Mouse (Mus musculus) hindbrain, embryonic 10.5 days (tissue): ENCODE results near the gene L3mbtl2. TPM values are rescaled to one million over a fixed set of nuclear protein-coding genes. Genes with fewer than 3 reads are reported as not detected.
A peak's percentile ranks its signal among the peaks of the same experiment; 100 is the strongest.
"Not testable (repeated sequence)": the region's sequence is repeated elsewhere in the genome, so short reads cannot be mapped to it uniquely, and the experiment has no call there.

Experiments
- DNase-seq: peaks from one replicate; pipeline ENCODE4 v3.0.0-alpha.2; 2017; ENCODE audit warnings: low spot score
- H3K27ac ChIP-seq: fragments of 300-500 bp; sonication (generic); 2 replicates; pipeline ENCODE4 v1.5.1; 2016; ENCODE audit warnings: mild to moderate bottlenecking, moderate library complexity
- H3K27me3 ChIP-seq: fragments of 300-500 bp; sonication (generic); 2 replicates; pipeline ENCODE4 v1.6.1; 2016; ENCODE audit warnings: mild to moderate bottlenecking; ENCODE audit not compliant: poor library complexity, insufficient read depth, severe bottlenecking
- H3K36me3 ChIP-seq: fragments of 300-500 bp; sonication (generic); 2 replicates; pipeline ENCODE4 v1.6.1; 2016; ENCODE audit warnings: mild to moderate bottlenecking, moderate library complexity
- H3K4me1 ChIP-seq: fragments of 300-500 bp; sonication (generic); replicated peaks from 2 replicates; pipeline ENCODE4 v1.6.1; 2016; ENCODE audit warnings: mild to moderate bottlenecking
- H3K4me3 ChIP-seq: fragments of 300-500 bp; sonication (generic); 2 replicates; pipeline ENCODE4 v1.5.1; 2016; ENCODE audit warnings: mild to moderate bottlenecking, moderate library complexity
- H3K9me3 ChIP-seq: fragments of 300-500 bp; sonication (generic); 2 replicates; pipeline ENCODE4 v1.6.1; 2016; ENCODE audit warnings: mild to moderate bottlenecking, moderate library complexity
- WGBS: fragments of 180-500 bp; shearing (Covaris S2); methylation state at CpG from one replicate; pipeline ENCODE4 v1.1.7; 2016; 5-methylcytosine and 5-hydroxymethylcytosine counted together
- polyA plus RNA-seq: library from polyadenylated mRNA; unstranded; fragments of >200 nt; fragmentation: Nextera tagmentation; extraction: Ambion mirVana; gene quantifications from 2 replicates; pipeline ENCODE4 v1.2.1, GENCODE M21; 2016

L3mbtl2 gene
- polyA plus RNA-seq, 1 experiment from 2014 or later: 41.9 TPM

DNA sequence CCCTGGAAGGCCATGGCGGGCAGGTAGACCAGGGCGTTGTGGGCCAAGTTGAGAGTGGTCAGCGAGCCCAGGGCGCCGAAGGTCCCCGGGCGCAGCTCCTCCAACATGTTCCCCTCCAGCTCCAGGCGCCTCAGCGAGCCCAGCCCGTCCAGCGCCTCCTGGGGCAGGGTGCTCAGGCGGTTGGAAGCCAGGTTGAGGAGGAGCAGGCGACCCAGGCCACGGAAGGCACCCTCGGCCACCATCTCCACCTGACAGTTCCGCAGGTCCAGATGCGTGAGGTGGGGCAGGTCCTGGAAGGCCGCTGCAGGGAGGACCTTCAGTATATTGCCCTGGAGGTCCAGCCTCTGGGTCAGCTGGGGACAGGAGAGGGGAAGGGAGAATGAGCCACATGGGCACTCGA lies 31.2 kb downstream of the L3mbtl2 start:
- Histone ChIP-seq H3K36me3 (no peaks in the 10 kb centered on the region), H3K9me3 (0 out of 2 replicates have a peak, but pooled peaks cover 3% of the 10 kb centered on the region), H3K4me3 (peak overlapping the region; percentile 72), H3K27me3 (peaks cover 63% of the 10 kb centered on the region), H3K27ac (peak overlapping the region; percentile 88; the same call in 1 of the 2 replicates), H3K4me1 (peaks cover 30% of the 10 kb centered on the region)
- DNase-seq: no peak
- WGBS: 28% methylated on average over 19 of the region's 19 CpGs

DNA sequence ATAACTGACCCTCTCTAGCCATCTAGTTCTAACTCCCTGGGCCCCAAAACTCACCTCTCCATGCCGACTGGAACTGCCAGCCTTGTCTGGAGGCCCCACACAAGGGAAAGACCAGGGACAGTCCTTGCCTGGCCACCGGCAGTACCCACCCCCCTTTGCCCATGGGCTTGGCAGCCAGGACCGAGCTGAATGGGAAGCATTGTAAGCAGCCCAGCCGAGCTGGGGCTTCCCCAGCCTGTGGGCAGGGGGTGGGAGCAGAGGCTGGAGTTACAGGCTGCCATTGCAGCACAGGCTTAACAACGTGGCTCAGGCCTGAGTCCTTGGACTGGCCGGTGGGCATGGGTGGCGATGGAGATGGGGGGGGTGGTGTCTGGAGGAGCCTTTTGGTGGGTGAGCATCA lies 33.5 kb downstream of the L3mbtl2 start, which contains the start of gene Chadl:
TSS of gene Chadl (minus strand) at position 113 of the 400 bp plus-strand sequence.
- Histone ChIP-seq H3K27ac (peak within 1 kb of the TSS; percentile 50; the same call in 1 of the 2 replicates), H3K4me3 (0 out of 2 replicates have a peak within 1 kb of the TSS, but pooled peaks have one; percentile 16), H3K4me1 (peaks cover 30% of the 10 kb centered on the region), H3K36me3 (peaks cover 6% of the 10 kb centered on the region), H3K9me3 (0 out of 2 replicates have a peak, but pooled peaks cover 3% of the 10 kb centered on the region), H3K27me3 (peaks cover 54% of the 10 kb centered on the region)
- WGBS: 61% methylated on average over 7 of the region's 7 CpGs
- DNase-seq: no peak

DNA sequence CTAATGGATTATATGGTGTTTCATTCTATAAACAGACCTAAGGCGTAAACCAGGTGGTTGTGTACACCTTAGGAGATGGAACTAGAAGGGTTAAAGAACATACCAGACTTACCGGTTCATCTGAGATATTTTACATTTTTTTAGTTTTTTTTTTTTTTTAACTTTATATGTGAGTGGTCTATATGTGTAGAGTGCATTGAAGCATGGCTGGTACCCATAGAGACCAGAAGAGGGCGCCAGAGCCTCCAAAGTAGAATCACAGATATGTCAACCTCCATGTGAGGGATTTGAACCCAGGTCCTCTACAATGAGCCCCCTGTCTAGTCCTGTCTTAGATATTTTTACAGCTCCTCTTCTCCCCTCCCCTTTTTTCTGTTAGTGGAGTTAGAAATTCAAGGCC lies 34.2 kb downstream of the L3mbtl2 start:
- 52% methylated on average over 3 of the region's 3 CpGs for WGBS
- Histone ChIP-seq H3K9me3 (0 out of 2 replicates have a peak, but pooled peaks cover 3% of the 10 kb centered on the region), H3K36me3 (peaks cover 13% of the 10 kb centered on the region), H3K27me3 (peaks cover 47% of the 10 kb centered on the region), H3K27ac (no peak overlapping the region), H3K4me3 (no peak overlapping the region), H3K4me1 (peaks cover 28% of the 10 kb centered on the region)
- no peak for DNase-seq

DNA sequence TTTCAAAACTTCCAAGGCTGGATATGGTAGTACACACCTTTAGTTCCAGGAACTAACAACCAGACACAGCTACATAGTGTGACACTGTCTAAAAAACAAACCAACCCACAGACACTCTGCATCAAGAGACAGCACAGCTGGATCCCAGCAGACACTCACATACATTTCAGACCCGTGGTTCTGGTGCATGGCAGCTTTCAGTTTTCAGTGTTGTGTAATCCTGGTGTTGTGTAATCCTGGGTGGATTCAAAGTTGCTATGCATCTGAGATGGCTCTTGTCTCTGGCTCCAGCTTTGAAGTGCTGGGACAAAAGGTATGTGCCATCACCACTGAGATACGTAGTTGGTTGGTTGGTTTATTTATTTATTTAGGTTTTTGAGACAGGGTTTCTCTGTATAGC lies 34.8 kb downstream of the L3mbtl2 start:
- H3K9me3 ChIP-seq: 0 out of 2 replicates have a peak, but pooled peaks cover 3% of the 10 kb centered on the region
- peaks cover 40% of the 10 kb centered on the region for H3K27me3 ChIP-seq
- peaks cover 21% of the 10 kb centered on the region for H3K4me1 ChIP-seq
- no peak overlapping the region for H3K27ac ChIP-seq
- 76% methylated on average over 2 of the region's 2 CpGs for WGBS
- peaks cover 19% of the 10 kb centered on the region for H3K36me3 ChIP-seq
- DNase-seq: no peak
- no peak overlapping the region for H3K4me3 ChIP-seq

DNA sequence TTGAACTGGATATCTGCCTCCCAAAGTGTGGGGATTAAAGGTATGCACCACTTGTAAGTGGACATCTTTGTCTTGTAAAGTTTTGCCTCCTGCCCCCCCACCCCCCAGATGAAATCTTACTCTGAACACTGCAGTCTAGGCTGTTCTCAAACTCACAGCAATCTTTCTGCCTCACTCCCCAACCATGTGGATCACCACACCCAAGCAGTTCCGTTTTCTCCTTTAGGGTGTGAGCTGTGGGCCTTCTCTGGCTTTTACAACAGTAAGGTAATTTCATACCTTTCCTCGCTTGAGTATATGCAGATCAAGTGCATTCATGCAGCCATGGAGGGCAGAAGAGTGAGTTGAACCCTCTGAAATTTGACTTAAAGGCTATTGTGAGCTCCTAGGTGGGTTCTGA lies 36.5 kb downstream of the L3mbtl2 start:
- no peaks in the 10 kb centered on the region for H3K9me3 ChIP-seq
- DNase-seq: no peak
- H3K4me1 ChIP-seq: peaks cover 5% of the 10 kb centered on the region
- H3K4me3 ChIP-seq: no peak overlapping the region
- peaks cover 24% of the 10 kb centered on the region for H3K27me3 ChIP-seq
- H3K36me3 ChIP-seq: peaks cover 36% of the 10 kb centered on the region
- H3K27ac ChIP-seq: no peak overlapping the region
- WGBS: 85% methylated on average over 2 of the region's 2 CpGs

- Histone ChIP-seq H3K4me3 (no peak overlapping the region), H3K9me3 (no peaks in the 10 kb centered on the region), H3K4me1 (peaks cover 5% of the 10 kb centered on the region; the same call in 1 of the 2 replicates), H3K27ac (no peak overlapping the region), H3K27me3 (peaks cover 20% of the 10 kb centered on the region), H3K36me3 (peaks cover 40% of the 10 kb centered on the region)
- no peak for DNase-seq
- 82% methylated on average over 8 of the region's 8 CpGs for WGBS
These were observed 36.9 kb downstream of the L3mbtl2 start for GRCm38 (mm10) chr15:81700601-81701000.

GRCm38 (mm10) chr15:81701350-81701749 lies 37.7 kb downstream of the L3mbtl2 start:
- H3K4me3 ChIP-seq, H3K27ac ChIP-seq, H3K4me1 ChIP-seq, DNase-seq, H3K9me3 ChIP-seq: not testable (repeated sequence)
- Histone ChIP-seq H3K27me3 (peaks cover 12% of the 10 kb centered on the region), H3K36me3 (peaks cover 48% of the 10 kb centered on the region)
- WGBS: 81% methylated on average over 4 of the region's 4 CpGs

GRCm38 (mm10) chr15:81702306-81703093 lies 38.8 kb downstream of the L3mbtl2 start:
- WGBS: 89% methylated on average over 13 of the region's 13 CpGs
- Histone ChIP-seq H3K27ac (no peak overlapping the region), H3K36me3 (peaks cover 59% of the 10 kb centered on the region)

GRCm38 (mm10) chr15:81703094-81703489 lies 39.4 kb downstream of the L3mbtl2 start:
- H3K4me3 ChIP-seq: no peak overlapping the region
- H3K27me3 ChIP-seq: no peaks in the 10 kb centered on the region
- DNase-seq: no peak
- H3K9me3 ChIP-seq: no peaks in the 10 kb centered on the region
- WGBS: 90% methylated on average over 3 of the region's 3 CpGs
- H3K36me3 ChIP-seq: peaks cover 65% of the 10 kb centered on the region
- no peaks in the 10 kb centered on the region for H3K4me1 ChIP-seq
- no peak overlapping the region for H3K27ac ChIP-seq

More at GRCm38 (mm10) chr15:81702306-81703093, 38.8 kb downstream of the L3mbtl2 start:
- H3K27me3 ChIP-seq: peaks cover under 1% of the 10 kb centered on the region; the same call in 1 of the 2 replicates
- no peaks in the 10 kb centered on the region for H3K4me1 ChIP-seq
- no peaks in the 10 kb centered on the region for H3K9me3 ChIP-seq
- DNase-seq: no peak
- H3K4me3 ChIP-seq: no peak overlapping the region

DNA sequence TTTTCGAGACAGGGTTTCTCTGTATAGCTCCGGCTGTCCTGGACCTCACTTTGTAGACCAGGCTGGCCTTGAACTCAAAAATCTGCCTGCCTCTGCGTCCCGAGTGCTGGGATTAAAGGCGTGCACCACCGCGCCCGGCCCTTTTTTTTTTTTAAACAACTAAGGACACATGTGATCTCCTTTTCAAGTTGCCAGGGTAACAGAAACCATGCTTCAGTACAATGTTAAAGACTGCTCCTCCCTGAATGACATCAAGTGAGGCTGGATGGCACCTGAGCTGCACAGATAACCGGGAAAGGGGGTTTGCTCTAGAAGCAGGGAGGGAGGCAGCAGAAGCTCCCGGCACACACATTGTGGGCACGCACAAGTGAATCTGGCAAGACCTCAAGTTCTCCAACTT lies 45.3 kb downstream of the L3mbtl2 start:
- 92% methylated on average over 11 of the region's 11 CpGs for WGBS
- Histone ChIP-seq H3K4me3 (no peak overlapping the region), H3K27ac (no peak overlapping the region), H3K9me3 (no peaks in the 10 kb centered on the region), H3K4me1 (no peaks in the 10 kb centered on the region), H3K36me3 (peaks cover 100% of the 10 kb centered on the region), H3K27me3 (no peaks in the 10 kb centered on the region)
- no peak for DNase-seq

DNA sequence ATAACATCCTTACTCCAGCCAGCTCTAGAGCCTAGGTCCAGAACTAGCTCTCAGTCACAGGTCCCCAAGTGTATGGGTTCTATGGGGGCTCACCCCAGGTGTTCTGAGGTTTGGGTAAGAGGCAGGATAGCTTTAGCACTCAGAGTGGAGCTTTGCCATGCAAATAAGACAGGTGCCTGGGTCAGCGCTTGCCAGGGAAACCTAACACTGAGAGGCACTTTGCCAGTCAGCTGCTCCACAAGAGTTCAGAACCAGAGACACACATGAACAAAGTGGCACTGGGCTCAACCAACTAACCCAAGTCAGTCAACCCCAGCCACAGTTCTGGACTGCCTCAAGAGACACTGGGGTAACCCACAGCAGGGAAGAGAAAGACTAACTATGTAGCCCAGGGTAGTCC lies 46.0 kb downstream of the L3mbtl2 start:
- Histone ChIP-seq H3K4me1 (no peaks in the 10 kb centered on the region), H3K27ac (no peak overlapping the region), H3K36me3 (peaks cover 96% of the 10 kb centered on the region), H3K27me3 (no peaks in the 10 kb centered on the region), H3K9me3 (no peaks in the 10 kb centered on the region), H3K4me3 (no peak overlapping the region)
- WGBS: 95% methylated on average over 1 of the region's 1 CpGs
- no peak for DNase-seq

DNA sequence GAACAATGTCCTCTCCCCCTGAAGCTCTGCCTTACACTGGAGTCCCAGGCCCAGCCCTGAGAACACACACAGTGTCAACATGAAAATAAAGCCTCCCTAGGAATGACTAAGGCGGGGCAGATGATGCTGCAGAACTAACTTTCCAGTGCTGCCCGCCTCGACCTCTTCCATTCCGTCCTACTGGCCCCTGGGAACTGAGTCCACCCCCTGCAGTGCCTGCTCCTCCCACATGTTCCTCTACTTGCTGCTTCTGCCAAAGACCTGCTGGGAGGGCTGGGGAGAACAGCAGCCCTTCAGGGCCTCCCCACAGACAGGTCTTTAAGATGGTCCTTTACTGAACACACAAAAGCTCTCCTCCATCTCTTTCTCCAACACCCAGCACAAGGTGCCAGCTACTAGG lies 47.1 kb downstream of the L3mbtl2 start:
- Histone ChIP-seq H3K27me3 (no peaks in the 10 kb centered on the region), H3K27ac (no peak overlapping the region), H3K36me3 (peaks cover 95% of the 10 kb centered on the region), H3K4me3 (no peak overlapping the region), H3K4me1 (no peaks in the 10 kb centered on the region), H3K9me3 (no peaks in the 10 kb centered on the region)
- DNase-seq: no peak
- 75% methylated on average over 4 of the region's 4 CpGs for WGBS

DNA sequence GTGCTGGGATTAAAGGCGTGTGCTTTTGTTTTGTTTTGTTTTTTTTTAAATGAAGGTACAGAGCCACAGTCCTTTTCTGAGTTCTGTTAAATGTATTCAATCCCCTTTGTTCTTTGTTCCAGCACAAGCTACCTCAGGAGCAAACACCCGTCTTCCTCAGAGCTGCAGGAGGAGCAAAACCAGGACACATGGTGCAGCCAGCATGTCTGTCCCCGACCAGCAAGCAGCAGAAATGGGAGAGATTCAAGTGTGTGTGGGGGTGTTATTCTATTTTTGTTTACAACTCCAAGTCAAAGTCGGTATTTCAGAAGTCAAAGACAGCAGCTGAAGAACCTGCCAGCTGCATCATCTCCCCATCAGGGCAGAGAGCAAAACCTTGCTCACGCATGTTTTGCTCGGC lies 50.1 kb downstream of the L3mbtl2 start:
- 91% methylated on average over 6 of the region's 6 CpGs for WGBS
- no peak overlapping the region for H3K4me3 ChIP-seq
- peaks cover 95% of the 10 kb centered on the region for H3K36me3 ChIP-seq

More for the DNA sequence above, 50.1 kb downstream of the L3mbtl2 start:
- Histone ChIP-seq H3K27me3 (no peaks in the 10 kb centered on the region), H3K4me1 (0 out of 2 replicates have a peak, but pooled peaks cover 5% of the 10 kb centered on the region), H3K27ac (no peak overlapping the region), H3K9me3 (no peaks in the 10 kb centered on the region)
- no peak for DNase-seq
